Mouse (Mus musculus) 3T3-L1 (cell line): ENCODE measurements around the gene Mms22l.
"Not testable (repeated sequence)": the region's sequence is repeated elsewhere in the genome, so short reads cannot be mapped to it uniquely, and the experiment has no call there.

ENCODE experiments used
- DNase-seq: peaks from one replicate; pipeline ENCODE4 v3.0.0-alpha.2; 2015; ENCODE audit warnings: low read depth, low spot score

The Mms22l gene

GRCm38 (mm10) chr4:24620440-24620839, 124.2 kb downstream of the Mms22l start:
- DNase-seq: no peak

- DNase-seq: no peak
Measured at GRCm38 (mm10) chr4:24621422-24622187, 125.4 kb downstream of the Mms22l start.

GRCm38 (mm10) chr4:24625951-24626584, 129.8 kb downstream of the Mms22l start:
- peak; percentile 25 for DNase-seq

GRCm38 (mm10) chr4:24626686-24627085, 130.4 kb downstream of the Mms22l start:
- peak; percentile 26 for DNase-seq

- no peak for DNase-seq
Measured at GRCm38 (mm10) chr4:24627871-24628270, 131.6 kb downstream of the Mms22l start.

GRCm38 (mm10) chr4:24630430-24630829, 134.2 kb downstream of the Mms22l start:
- no peak for DNase-seq

GRCm38 (mm10) chr4:24631177-24631911, 135.1 kb downstream of the Mms22l start:
- no peak for DNase-seq

- DNase-seq: no peak
Measured at GRCm38 (mm10) chr4:24642306-24642705, 146.1 kb downstream of the Mms22l start.

- not testable (repeated sequence) for DNase-seq
Measured at GRCm38 (mm10) chr4:24644735-24645134, 148.5 kb downstream of the Mms22l start.
